Mouse (Mus musculus) myocyte (in vitro differentiated cells): ENCODE results near the gene Olfr150.

Experiments used
- MAX ChIP-seq: IDR thresholded peaks from one replicate; pipeline ENCODE4 v1.6.1; 2011; ENCODE audit warnings: low read depth, mild to moderate bottlenecking, control low read depth
- MYOG ChIP-seq, 3 experiments: IDR thresholded peaks; one replicate each; pipeline ENCODE4 v1.6.1; 2011; ENCODE audit warnings: control low read depth in 2 of 3, low read depth in 2 of 3, mild to moderate bottlenecking in 2 of 3; ENCODE audit not compliant: insufficient read length in 2 of 3, control insufficient read depth in 1 of 3, insufficient read depth in 1 of 3
- POLR2A ChIP-seq: IDR thresholded peaks from one replicate; pipeline ENCODE4 v1.6.1; 2011; ENCODE audit warnings: low read depth, mild to moderate bottlenecking, control low read depth, moderate library complexity; ENCODE audit not compliant: insufficient read length
- SRF ChIP-seq: IDR thresholded peaks from one replicate; pipeline ENCODE4 v1.6.1; 2011; ENCODE audit warnings: low read depth; ENCODE audit not compliant: control insufficient read depth, insufficient read length
- TCF12 ChIP-seq: IDR thresholded peaks from one replicate; pipeline ENCODE4 v1.6.1; 2011; ENCODE audit warnings: mild to moderate bottlenecking, control low read depth; ENCODE audit not compliant: poor library complexity, insufficient read depth, severe bottlenecking
- USF1 ChIP-seq: IDR thresholded peaks from one replicate; pipeline ENCODE4 v1.6.1; 2011; ENCODE audit warnings: low read depth, mild to moderate bottlenecking, control low read depth, moderate library complexity

DNA sequence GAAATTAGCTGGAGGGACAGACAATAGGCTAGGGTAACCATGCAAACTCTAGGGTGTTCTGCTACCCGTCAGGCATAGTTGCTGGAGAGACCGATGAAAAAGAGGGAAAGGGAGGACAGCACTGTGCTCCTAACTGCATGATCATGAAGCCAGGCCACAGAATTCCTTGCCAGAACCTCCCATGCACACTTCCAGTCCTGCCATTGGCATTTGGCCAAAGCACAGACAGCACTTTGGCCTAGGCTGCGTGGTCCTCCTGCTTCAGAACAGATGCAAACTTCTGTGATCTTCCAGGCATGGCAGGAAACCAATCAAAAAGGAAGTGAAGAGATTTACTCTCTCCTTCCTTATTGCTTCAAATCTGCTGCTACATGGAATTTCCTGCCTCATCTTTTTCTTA, 21.8 kb upstream of the Olfr150 start:
- no peak for TF ChIP-seq POLR2A
- no peak for TF ChIP-seq TCF12
- TF ChIP-seq USF1 = no peak
- no peak for TF ChIP-seq MYOG (IDR thresholded peaks at IDR 0.05; ENCODE audit: control insufficient read depth in 1 of 3, insufficient read depth in 1 of 3, insufficient read length in 2 of 3, low read depth in 2 of 3)
- no peak for TF ChIP-seq SRF
- no peak for TF ChIP-seq MAX
